Mouse (Mus musculus) left cerebral cortex, postnatal 10 days (tissue): ENCODE data around the gene Arhgef26. TPM values are rescaled to one million over a fixed set of nuclear protein-coding genes. Genes with fewer than 3 reads are reported as not detected.

Experiments
- DNase-seq, 2 experiments: peaks; one replicate each; pipeline ENCODE4 v3.0.0; 2021 to 2022; ENCODE audit warnings: low spot score in 2 of 2, mixed read lengths in 1 of 2; ENCODE audit errors: extremely low spot score in 1 of 2
- intact Hi-C: fragments of 180-260 bp; cut with DNase I; formaldehyde crosslinking; loops from one replicate; pipeline ENCODE4 v1.15.1; 2025
- total RNA-seq, 2 experiments: library from RNA; stranded (reverse); gene quantifications; 2 replicates each; pipeline ENCODE4 v1.2.3; 2021

Gene Arhgef26
- total RNA-seq, 2 experiments from 2014 or later: 26.1 to 27.4 TPM

DNA sequence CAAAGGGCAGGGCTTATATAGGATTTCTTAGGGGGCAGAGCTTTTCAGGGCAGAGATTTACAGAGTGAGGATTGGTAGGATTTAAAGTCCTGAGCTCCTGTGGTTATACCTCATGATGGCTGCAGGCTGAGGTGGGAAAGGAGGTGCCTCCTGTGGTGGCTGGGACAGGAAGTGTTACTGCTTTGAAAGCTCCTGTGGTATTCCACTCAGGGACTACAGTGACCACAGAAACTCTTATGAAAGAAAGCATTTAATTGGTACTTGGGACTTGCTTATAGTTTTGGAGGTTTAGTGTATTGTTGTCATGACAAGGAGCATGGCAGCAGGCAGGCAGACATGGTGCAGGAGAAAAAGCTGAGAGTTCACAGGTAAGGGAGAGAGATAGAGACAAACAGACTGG lies 97.8 kb downstream of the Arhgef26 start:
- intact Hi-C loops: no loop called here
- DNase-seq: no peak

DNA sequence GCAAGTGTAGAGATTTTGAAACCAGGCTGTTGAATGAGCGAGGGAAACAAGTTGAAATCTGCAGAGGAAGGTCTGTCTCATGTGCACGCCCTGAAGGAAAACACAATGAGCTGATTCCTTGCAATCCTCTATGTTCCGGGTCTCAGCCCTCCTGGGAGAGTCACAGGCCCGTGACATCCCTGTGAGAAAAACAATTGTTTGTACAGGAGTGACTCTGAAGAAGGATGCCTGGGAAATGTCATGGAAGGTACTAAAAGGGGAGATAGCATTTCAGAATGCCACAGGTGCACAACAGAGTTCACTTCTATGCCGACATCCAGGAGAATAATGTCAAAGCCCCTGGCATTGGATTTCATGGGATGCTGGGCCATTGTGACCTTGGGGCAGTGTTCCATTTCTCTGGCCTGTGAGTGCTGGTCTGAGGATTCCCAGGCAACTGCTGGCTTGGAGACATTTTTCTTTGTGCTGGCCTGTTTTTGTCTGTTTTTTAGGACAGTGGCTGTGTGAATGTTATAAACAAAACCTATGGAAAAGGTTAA lies 102.4 kb downstream of the Arhgef26 start:
- intact Hi-C loops: loop anchor here (5.0 kb wide), 1 partner anchor 223 kb away; no protein-coding TSS in a partner anchor
- no peak for DNase-seq

DNA sequence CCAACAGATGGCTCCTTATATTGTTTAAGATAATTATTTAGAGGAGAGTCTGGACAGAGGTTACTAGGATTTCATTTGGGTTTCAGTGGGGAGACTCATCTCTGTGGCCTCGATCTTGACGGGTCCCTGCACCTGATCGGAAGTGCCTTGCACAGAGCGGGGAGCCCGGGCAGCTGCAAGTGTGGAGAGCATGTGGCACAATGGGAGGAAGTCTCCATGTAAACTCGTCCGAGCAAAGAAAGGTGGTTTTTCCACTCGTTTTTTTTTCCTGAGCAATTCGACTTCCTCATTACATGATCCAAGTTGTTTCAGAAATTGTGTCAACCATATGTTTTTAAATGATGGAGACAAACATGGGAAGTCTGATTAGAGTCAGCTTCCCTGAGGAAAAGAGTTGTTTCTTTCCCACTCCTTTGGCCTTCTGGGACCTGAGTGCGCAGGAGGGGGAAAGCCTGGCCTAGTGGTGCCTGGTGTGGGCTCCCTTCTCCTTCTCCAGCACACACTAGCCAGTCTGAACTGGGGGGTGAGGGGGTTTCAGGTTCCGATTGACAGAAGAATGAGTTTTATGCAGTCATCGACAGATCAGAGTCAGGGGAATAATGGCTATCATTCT lies 105.5 kb downstream of the Arhgef26 start:
- intact Hi-C loops: loop anchor here (5.0 kb wide), 1 partner anchor 226 kb away; no protein-coding TSS in a partner anchor
- no peak for DNase-seq

DNA sequence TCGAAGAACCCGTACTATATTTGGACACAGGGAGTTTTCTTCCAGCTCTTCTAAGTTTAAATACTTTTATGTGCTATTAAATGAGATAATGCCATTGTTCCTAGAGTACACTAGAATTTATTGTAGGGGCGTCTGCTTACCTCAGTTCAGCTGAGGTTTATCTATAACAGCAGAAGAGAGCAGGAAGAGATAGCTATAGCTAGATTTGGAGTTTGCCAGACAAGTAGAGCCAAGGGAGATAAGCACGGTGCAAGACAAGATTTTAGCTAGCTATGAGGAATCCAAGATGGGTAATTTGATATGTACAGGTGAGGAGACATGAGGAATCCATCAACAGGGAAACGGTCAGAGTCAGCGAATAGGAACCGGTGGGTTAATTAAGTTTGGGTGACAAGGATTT lies 108.1 kb downstream of the Arhgef26 start:
- no peak for DNase-seq
- intact Hi-C loops: no loop called here

DNA sequence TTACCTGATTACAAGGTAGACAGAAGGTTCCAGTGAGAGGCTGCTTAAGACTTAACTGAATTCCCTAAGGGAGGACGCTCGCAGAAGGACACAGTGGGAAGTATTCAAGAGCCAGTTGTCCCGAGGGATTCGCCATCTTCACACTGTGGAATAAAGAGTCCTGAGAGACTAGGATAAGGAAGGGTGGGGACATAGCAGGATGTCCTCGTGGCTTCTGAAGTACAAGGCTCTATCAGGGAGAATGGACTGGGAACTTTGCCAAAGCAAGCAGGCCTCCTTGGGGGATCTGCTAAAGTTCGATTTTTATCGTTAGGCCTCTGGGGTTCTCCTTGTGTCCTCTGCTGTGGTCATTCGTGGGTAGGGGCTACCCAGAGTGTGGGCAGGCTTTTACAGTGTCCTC lies 109.0 kb downstream of the Arhgef26 start:
- no peak for DNase-seq
- intact Hi-C loops: no loop called here

DNA sequence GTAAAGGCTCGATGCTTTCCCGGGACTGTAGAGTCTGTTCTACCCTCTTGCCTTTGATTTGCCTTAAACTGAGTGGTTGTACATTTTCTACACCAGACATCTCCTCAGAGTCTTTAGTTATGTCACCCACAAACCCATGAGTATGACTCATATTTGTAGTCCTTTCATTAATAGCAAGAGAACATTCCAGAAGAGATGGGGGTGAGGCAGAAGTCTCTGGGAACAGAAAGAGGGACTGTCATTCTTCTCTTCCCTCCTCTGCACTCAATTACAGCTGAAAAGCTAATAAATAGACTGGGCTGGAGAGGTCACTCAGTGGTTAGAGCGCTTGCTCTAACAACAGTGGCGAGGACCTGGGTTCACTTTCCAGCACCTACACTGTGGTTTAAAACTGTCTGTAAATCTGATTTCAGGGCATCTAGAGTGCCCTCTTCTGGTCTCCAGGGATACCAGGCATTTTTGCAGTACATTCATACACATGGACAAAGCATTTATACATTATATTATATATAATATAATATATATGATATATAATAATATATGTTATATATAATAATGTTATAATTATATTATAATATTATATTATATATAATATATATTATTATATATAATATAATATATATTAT lies 111.8 kb downstream of the Arhgef26 start:
- DNase-seq: no peak
- intact Hi-C loops: no loop called here

DNA sequence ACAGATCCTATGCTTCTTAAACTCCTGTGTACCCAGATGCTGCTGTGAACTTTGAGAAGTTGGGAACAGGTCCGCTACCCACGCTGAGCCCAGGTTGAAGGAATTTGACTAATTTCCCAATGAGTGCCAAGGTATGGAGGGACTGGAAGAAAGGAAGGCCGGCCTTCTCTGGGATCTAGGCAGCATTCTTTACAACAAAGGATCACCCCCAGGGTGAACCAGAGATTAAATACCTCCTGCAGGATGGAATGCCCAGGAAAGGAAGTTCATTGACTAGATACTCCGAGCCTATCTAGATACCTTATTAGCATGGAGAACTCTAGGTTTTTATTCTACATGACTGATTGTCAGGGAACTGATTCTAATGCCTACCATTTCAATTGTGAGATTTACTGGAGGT lies 114.8 kb downstream of the Arhgef26 start:
- DNase-seq: no peak
- intact Hi-C loops: no loop called here

DNA sequence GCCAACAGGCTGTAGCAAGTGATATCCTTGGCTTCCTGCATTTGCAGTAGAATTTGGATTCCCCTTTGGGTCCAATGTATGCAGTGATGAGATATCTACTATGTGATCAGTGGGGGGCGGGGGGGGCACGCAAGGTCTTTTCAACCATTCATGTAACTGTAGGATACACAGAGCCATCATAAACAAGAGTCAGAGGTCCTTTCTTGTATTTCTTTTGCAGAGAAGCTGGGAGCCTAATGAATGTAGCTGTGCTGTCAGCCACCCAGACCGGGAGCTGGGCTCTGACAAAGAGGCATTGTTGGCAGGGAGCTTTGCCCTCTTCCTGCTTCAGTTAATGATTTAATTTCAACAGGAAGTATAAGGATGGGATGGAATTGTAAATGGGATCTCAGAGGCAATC lies 116.0 kb downstream of the Arhgef26 start:
- intact Hi-C loops: no loop called here

DNA sequence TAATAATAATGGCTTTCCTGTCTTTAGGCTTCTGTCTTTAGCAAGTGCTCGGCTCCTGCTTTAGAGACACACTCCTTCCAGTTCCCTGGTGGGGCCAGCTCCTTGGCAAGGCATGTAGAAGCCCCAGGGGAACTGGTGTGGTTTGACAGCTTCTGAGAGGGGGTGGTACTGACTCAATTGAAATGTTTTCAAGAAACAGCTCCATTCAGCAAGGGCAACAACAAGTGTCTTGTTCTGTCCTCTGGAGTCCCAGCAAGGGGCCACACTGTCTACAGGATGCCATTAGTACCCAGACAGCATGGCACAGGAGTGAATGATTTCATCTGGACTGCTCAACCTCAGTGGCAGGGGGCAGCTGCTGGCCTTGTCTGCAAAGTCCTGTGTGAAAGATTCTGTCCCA lies 117.7 kb downstream of the Arhgef26 start:
- intact Hi-C loops: loop anchor here (5.0 kb wide), 3 partner anchors 114 to 1209 kb away; no protein-coding TSS in a partner anchor
- peak; percentile 46 to 67 for DNase-seq

More for the DNA sequence above, 116.0 kb downstream of the Arhgef26 start:
- DNase-seq: no peak

DNA sequence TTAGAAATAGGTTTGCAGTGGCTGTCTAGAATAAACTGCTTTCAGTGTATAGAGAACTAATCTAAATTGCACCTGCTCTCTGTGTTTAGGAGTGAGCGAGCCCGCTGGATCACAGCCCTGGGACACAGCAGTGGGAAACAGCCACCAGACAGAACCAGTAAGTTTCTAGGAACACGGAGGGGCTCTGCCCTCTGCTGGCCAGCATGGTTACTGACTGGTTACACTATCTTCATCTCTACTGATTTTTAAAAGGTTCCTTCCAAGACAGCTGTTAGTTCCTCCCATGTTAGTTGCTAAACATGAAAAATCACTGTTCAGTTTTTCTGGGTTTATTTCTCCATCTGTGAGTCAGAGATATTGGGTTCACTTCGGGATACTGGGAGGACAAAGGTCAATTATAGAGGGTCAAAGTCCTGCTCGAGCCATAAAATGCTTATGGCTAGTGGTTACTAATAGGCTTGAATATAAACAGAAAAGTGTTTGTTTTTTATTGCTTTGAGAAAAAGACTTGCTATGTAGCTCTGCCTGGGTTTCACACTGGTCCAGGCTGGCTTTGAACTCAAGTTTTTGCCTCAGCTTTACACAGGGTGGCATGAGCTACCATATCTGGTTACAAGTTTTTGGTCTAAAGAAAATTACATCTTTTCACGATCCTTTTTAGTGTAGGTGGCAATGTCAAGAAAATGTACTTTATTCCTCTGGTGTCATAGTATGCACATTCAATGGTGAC lies 120.3 kb downstream of the Arhgef26 start:
- intact Hi-C loops: loop anchor here (5.0 kb wide), 3 partner anchors 116 to 1211 kb away; no protein-coding TSS in a partner anchor
- DNase-seq: peak; percentile 48 to 73

DNA sequence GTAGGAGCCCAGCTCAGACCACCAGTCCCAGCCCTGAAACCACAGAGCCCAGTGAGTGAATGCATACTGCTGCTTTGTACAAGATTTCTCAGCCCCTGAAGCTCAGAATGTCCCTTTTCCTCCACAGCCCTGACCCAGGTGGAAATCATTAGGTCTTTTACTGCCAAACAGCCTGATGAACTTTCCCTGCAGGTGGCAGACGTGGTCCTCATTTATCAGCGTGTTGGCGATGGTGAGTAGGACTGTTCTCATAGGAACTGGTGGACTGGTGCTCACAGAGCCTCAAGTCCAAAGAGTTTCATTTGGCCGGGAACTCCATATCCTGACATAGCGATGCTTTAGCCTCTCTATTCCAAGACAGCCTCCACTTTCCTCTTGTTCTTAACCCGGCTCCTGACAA lies 121.3 kb downstream of the Arhgef26 start:
- DNase-seq: no peak
- intact Hi-C loops: loop anchor here (5.0 kb wide), 3 partner anchors 117 to 1212 kb away; no protein-coding TSS in a partner anchor

DNA sequence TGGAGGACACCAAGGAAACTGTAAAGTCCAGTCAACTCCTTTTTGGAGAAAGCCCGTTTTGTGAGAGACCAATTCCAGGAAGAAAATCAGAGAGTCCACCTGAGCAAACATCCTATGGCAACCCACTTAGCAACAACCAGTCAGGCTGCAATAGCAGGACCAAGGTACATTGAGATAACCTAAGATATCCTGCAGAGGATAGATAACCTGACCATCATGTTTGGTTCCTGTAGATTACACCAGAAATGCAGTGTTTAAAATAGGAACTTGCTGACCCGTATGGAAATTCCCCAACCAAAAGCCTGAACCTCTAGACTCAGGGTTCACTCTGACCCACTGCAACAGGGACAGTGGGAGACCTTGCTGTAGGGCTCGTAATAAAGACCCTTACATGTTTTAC lies 126.1 kb downstream of the Arhgef26 start:
- no peak for DNase-seq

DNA sequence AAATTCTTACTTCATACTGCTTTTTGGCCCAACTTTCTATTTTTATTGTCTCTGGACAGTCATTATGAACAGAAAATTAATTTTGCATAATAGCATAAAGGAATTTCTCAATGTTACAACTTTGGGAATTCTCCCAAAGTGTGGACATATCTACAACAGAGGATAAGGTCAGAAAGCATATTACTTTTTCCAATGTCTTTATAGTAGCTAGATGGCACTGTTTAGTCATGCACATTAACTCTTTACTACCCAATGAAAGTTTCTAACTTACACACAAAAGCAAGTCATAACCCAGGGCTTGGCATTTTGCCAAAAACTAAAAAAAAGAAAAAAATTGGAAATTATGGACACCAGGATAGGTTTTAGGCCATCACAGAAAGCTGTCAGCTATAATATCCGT lies 132.0 kb downstream of the Arhgef26 start:
- DNase-seq: no peak
- intact Hi-C loops: no loop called here

More for the DNA sequence above, 126.1 kb downstream of the Arhgef26 start:
- intact Hi-C loops: loop anchor here (5.0 kb wide), 1 partner anchor 33 kb away; no protein-coding TSS in a partner anchor

DNA sequence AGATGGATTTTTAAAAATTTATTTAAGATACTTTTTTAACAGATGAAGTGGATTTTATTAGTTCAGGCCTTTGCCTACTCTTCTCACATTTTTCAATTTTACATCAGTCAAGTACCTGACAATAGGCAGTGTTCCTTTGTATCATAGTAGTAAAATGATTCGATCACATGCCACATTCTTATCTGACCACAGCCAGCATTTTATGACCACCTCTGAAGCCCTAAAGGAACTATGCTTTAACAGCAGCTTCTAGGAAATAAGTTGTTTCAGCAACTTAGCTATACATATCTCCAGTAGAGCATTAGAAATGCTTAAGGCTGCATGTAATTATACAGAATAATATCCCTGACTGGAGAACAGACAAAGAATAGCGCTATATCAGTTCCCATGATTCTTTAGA lies 146.2 kb downstream of the Arhgef26 start:
- intact Hi-C loops: no loop called here
- DNase-seq: no peak

DNA sequence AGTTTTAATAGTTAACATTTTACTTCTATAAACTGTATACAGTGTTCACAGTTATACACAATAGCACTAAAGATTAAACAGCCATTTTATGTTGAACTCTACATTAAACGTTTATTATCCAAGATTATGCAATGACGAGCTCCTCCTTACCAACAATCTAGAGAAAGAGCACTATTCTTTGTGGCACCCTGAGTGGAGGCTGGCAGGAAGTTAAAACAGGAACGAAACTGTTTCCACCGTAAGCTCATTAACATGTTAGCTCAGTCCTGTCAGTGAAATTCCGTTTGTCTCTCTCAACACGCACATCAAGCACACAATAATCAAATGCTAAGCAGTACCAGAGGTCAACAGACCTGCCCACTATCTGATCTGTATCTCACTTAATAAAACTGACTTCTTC lies 154.4 kb downstream of the Arhgef26 start:
- DNase-seq: no peak
- intact Hi-C loops: loop anchor here (10.0 kb wide), 1 partner anchor 1492 kb away; no protein-coding TSS in a partner anchor

DNA sequence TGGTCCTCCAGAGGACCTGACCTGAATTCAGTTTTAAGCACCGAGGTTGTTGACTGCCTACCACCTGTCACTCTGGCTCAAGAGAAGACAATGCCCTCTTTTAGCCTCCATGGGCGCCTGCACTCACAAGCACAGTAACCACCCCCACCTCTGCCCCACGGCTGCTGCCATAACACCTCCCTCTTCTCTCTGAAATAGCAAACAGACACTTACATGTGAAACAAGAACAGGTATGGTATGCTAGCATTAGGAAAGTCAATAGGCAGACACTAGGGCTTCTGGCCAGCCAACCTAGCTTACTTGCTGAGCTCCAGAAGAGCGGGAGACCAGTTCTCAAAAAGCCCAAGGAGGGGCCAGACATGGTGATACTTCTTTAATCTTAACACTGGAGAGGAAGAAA lies 161.2 kb downstream of the Arhgef26 start:
- intact Hi-C loops: loop anchor here (5.0 to 10.0 kb wide), 2 partner anchors 37 to 1485 kb away; no protein-coding TSS in a partner anchor
- no peak for DNase-seq

DNA sequence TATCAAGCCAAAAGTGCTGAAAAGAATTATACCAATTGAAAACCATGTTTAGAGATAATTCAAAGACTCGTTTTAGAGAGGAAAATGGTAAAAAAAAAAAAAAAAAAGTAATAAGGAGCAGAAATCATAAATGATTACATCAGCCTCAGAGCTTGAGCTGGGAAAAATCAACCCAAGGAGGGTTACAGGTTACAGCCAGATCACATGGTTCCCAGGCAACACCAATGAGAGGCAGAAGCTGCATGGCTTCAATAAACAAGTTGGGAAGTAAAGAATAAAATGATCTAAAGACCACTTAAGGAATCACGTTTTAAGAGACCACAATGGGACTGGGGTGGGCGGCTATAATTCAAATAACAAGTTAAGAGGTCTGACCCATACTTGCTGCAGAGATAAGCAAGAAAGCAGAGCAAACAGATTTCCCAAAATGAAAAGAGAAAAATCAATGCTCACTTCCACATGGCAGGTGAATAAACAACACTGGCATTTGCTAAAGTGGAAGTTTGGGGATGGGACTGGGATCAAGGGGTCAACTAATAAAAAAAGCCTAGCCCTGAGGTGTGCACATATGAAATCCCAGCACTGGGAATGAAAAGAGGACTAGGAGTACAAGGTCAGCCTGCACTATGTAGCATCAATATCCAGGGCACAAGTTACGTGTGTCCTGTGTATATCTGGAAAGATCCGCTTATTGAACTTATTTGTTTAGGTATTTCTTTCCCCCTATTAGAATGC lies 167.2 kb downstream of the Arhgef26 start:
- DNase-seq: no peak
- intact Hi-C loops: no loop called here

DNA sequence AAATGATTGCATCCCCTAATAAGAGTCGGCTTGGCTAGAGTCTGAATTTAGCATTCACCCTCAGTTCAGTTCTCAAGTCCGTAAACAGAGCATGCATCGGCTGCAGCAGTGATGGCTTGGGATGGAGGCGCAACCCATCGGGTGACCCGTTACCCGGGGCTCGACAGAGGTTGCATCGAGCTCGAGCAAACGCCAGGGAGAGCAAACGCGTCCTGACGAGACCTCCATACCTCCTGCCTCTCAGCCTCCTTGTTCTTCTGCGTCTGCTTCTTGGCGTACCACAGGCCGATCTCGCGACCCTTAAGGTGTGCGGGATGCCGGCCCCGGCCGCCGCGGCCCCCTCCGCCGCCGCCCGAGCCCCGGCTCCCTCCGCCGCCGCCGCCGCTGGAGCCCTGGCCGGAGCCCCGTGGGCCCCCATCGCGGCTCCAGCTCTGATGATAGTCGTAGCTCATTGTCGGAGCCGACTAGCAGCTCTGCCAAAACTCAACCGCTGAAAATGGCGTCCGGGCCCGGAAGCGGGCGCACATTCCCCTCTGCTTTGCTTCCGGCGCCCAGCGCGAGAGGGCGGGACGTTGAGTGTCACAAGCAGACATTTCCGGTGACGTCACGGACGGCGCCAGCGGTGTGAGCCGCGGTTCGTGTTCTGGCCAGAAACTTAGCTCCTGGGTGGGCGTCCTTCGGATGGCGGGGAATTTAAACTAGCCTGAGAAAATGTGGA lies 168.5 kb downstream of the Arhgef26 start, which contains the start of gene Dhx36:
TSS of gene Dhx36 (minus strand) at position 517 of the 718 bp plus-strand sequence.
- intact Hi-C loops: no loop called here
- DNase-seq: peak; percentile 99
